Mouse (Mus musculus): ENCODE measurements around the gene Baiap2l1.

Gene Baiap2l1

GRCm38 (mm10) chr5:144258131-144258611 is 99.7 kb downstream of the Baiap2l1 start:
- DNase-seq (ENCODE audit: low spot score in 2 of 2) = peak; percentile 36 to 43

- no peak for DNase-seq (ENCODE audit: low spot score in 2 of 2)
These were observed 100.3 kb downstream of the Baiap2l1 start for GRCm38 (mm10) chr5:144257451-144258110.

GRCm38 (mm10) chr5:144256888-144257287 is 101.0 kb downstream of the Baiap2l1 start:
- no peak for DNase-seq (ENCODE audit: low spot score in 2 of 2)

GRCm38 (mm10) chr5:144256541-144256870 is 101.4 kb downstream of the Baiap2l1 start:
- DNase-seq (ENCODE audit: low spot score in 2 of 2) = no peak

- DNase-seq (ENCODE audit: low spot score in 2 of 2) = peak; percentile 40 to 71
These were observed 102.0 kb downstream of the Baiap2l1 start for GRCm38 (mm10) chr5:144255632-144256540.

GRCm38 (mm10) chr5:144254811-144255631 is 102.9 kb downstream of the Baiap2l1 start:
- DNase-seq (ENCODE audit: low spot score in 2 of 2) = peak; percentile 57 to 73

- no peak for DNase-seq (ENCODE audit: low spot score in 2 of 2)
These were observed 103.6 kb downstream of the Baiap2l1 start for GRCm38 (mm10) chr5:144254122-144254810.

- DNase-seq (ENCODE audit: low spot score in 2 of 2) = no peak
These were observed 104.7 kb downstream of the Baiap2l1 start for GRCm38 (mm10) chr5:144253212-144253611.

GRCm38 (mm10) chr5:144251876-144252577 is 105.9 kb downstream of the Baiap2l1 start:
- DNase-seq (ENCODE audit: low spot score in 2 of 2) = no peak

GRCm38 (mm10) chr5:144249871-144250270 is 108.0 kb downstream of the Baiap2l1 start:
- no peak for DNase-seq (ENCODE audit: low spot score in 2 of 2)

- DNase-seq (ENCODE audit: low spot score in 2 of 2) = no peak
These were observed 109.9 kb downstream of the Baiap2l1 start for GRCm38 (mm10) chr5:144247906-144248585.

- DNase-seq (ENCODE audit: low spot score in 2 of 2) = no peak
These were observed 110.6 kb downstream of the Baiap2l1 start for GRCm38 (mm10) chr5:144247307-144247706.

- no peak for DNase-seq (ENCODE audit: low spot score in 2 of 2)
These were observed 111.2 kb downstream of the Baiap2l1 start for GRCm38 (mm10) chr5:144246669-144247068.

- DNase-seq (ENCODE audit: low spot score in 2 of 2) = no peak
These were observed 112.3 kb downstream of the Baiap2l1 start for GRCm38 (mm10) chr5:144245592-144245991.

- DNase-seq (ENCODE audit: low spot score in 2 of 2) = no peak
These were observed 113.9 kb downstream of the Baiap2l1 start, which contains the start of gene Bri3 for GRCm38 (mm10) chr5:144243901-144244487. Gene Bri3 (plus strand): TSS chr5:144244437.

GRCm38 (mm10) chr5:144238969-144239368 is 118.9 kb downstream of the Baiap2l1 start:
- no peak for DNase-seq (ENCODE audit: low spot score in 2 of 2)

- DNase-seq (ENCODE audit: low spot score in 2 of 2) = no peak
These were observed 123.2 kb downstream of the Baiap2l1 start for GRCm38 (mm10) chr5:144234714-144235113.

- no peak for DNase-seq (ENCODE audit: low spot score in 2 of 2)
These were observed 123.7 kb downstream of the Baiap2l1 start for GRCm38 (mm10) chr5:144234222-144234621.

GRCm38 (mm10) chr5:144232531-144232930 is 125.4 kb downstream of the Baiap2l1 start:
- no peak for DNase-seq (ENCODE audit: low spot score in 2 of 2)

- no peak for DNase-seq (ENCODE audit: low spot score in 2 of 2)
These were observed 126.5 kb downstream of the Baiap2l1 start for GRCm38 (mm10) chr5:144231410-144231809.

Data from right cerebral cortex, adult 2 months (tissue).